ENCODE assay signal across 10 mouse cellular contexts in the genomic region with DNA sequence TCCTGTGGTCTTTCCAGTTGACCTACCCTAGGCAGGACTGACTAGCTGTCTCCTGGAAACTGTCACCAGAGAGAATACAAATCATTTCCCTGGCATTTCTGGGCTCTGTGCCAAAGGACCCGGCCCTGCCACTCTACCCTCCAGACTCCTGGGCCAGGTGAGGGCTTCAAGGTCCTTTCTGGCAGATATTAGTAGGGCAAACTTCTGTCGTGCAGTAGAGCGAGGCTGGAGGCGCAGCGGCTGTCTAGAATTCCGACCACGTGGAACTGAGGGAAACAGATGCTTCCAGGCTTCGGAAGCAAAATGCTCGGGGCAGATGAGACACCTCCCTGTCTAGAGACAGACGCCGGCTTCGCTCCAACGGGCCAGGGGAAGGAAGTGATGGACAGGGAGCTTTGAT. TPM values are rescaled to one million over a fixed set of nuclear protein-coding genes. Genes with fewer than 3 reads are reported as not detected.
DNase-seq lines count a peak whose midpoint lies in the region; TF ChIP-seq lines count a peak whose summit lies in the region.
"Had no signal": no experiment of that assay in that cellular context is flagged by ENCODE, and none has a peak within 500 bp of the region (broad histone marks: within the 10 kb centered on the region; RNA-seq: fewer than 3 reads in every experiment).

No protein-coding gene starts in this region.

- H3K4me3 ChIP-seq in gastrocnemius, adult 2 months = no peak overlapping the region
- H3K4me3 ChIP-seq: layer of hippocampus, adult 2 months had no signal

- no peak overlapping the region for H3K27ac ChIP-seq in gastrocnemius, adult 2 months
- H3K27ac ChIP-seq: layer of hippocampus, adult 2 months had no signal

- intact Hi-C loops in gastrocnemius, adult 2 months (cut with DNase I) = no loop called here
- intact Hi-C loops in left cerebral cortex, postnatal 36 days (cut with DNase I) = no loop called here

- peak; percentile 36 for DNase-seq in gastrocnemius, adult 2 months
- no peak for DNase-seq in gastrocnemius, postnatal 10 days
- peak; percentile 23 for DNase-seq in right cerebral cortex, postnatal 14 days
- DNase-seq in right cerebral cortex, postnatal 4 days = no peak
- peak; percentile 88 for DNase-seq in kidney, adult 8-10 months
- peak; percentile 59 to 67 for DNase-seq in lung, postnatal 4 days
- DNase-seq in left cerebral cortex, postnatal 36 days (ENCODE audit: low spot score in 2 of 2) = no peak
- DNase-seq in right cerebral cortex, adult 18-20 months = no peak

- no peak for TF ChIP-seq CTCF in gastrocnemius, adult 2 months (IDR thresholded peaks at IDR 0.05)

RNA-seq across cellular contexts. Expression of gene Sardh, which starts 56.6 kb away (rescaled TPM):
- 1 to 10 TPM in 1 of 2 experiments, under 1 TPM in 1; 0.84 to 1.2 TPM for total RNA-seq in gastrocnemius, adult 2 months (2021)
- 1 to 10 TPM; 5.2 to 7.8 TPM for total RNA-seq in gastrocnemius, postnatal 10 days (2021)
- total RNA-seq in left cerebral cortex, postnatal 36 days (2021) = 10 to 100 TPM in 1 of 2 experiments, 1 to 10 TPM in 1; 7.4 to 10.8 TPM
- total RNA-seq: CH12.LX had no signal

Comparison
In these comparisons a context has a peak if more than half of its experiments do, and no peak if none do; other contexts are left out.
1. DNase-seq: peak in gastrocnemius, adult 2 months (single experiment), right cerebral cortex, postnatal 14 days (single experiment), kidney, adult 8-10 months (2 of 2) and lung, postnatal 4 days (2 of 2); none in gastrocnemius, postnatal 10 days (single experiment), right cerebral cortex, postnatal 4 days (single experiment), left cerebral cortex, postnatal 36 days (0 of 2) and right cerebral cortex, adult 18-20 months (single experiment).